Mouse (Mus musculus): Measurements from ENCODE around the gene Cox4i2. TPM values are rescaled to one million over a fixed set of nuclear protein-coding genes. Genes with fewer than 3 reads are reported as not detected.
A peak's percentile ranks its signal among the peaks of the same experiment; 100 is the strongest.

Gene Cox4i2
- polyA plus RNA-seq, 2 experiments = 23.7 to 33.6 TPM

GRCm38 (mm10) chr2:152734501-152734900, 19.5 kb upstream of the Cox4i2 start:
- WGBS = 9% methylated on average over 10 of the region's 10 CpGs
- Histone ChIP-seq H3K9ac (ENCODE audit: low read depth, low read length, severe bottlenecking) (peak overlapping the region; percentile 28; the same call in 1 of the 2 replicates), H3K4me2 (replicated peaks; ENCODE audit: low read depth, low read length, severe bottlenecking) (peak overlapping the region; percentile 91), H3K36me3 (ENCODE audit: control insufficient read depth, insufficient read depth, low read length) (peaks cover 11% of the 10 kb centered on the region; the same call in 1 of the 2 replicates), H3K27me3 (ENCODE audit: control insufficient read depth, insufficient read depth, low read length) (no peaks in the 10 kb centered on the region), H3K4me3 (replicated peaks; ENCODE audit: low read length) (peak overlapping the region; percentile 88), H3K4me1 (ENCODE audit: control insufficient read depth, insufficient read depth, low read length) (peaks cover 22% of the 10 kb centered on the region), H3K9me3 (ENCODE audit: control insufficient read depth, low read length) (no peaks in the 10 kb centered on the region), H3K27ac (replicated peaks; ENCODE audit: low read depth, low read length) (peak overlapping the region; percentile 93)
- ATAC-seq (ENCODE audit: low FRiP score, low read depth) (no peak), DNase-seq (ENCODE audit: low spot score) (no peak)
- no peak for TF ChIP-seq POLR2A (IDR thresholded peaks at IDR 0.05; ENCODE audit: borderline replicate concordance, extremely low read depth, insufficient read depth, insufficient read length)

- Histone ChIP-seq H3K9ac (ENCODE audit: low read depth, low read length, severe bottlenecking) (peak overlapping the region; percentile 92; the same call in 1 of the 2 replicates), H3K27ac (replicated peaks; ENCODE audit: low read depth, low read length) (peak overlapping the region; percentile 93), H3K9me3 (ENCODE audit: control insufficient read depth, low read length) (no peaks in the 10 kb centered on the region), H3K4me2 (replicated peaks; ENCODE audit: low read depth, low read length, severe bottlenecking) (peak overlapping the region; percentile 91), H3K4me1 (ENCODE audit: control insufficient read depth, insufficient read depth, low read length) (peaks cover 22% of the 10 kb centered on the region), H3K4me3 (replicated peaks; ENCODE audit: low read length) (peak overlapping the region; percentile 88), H3K36me3 (ENCODE audit: control insufficient read depth, insufficient read depth, low read length) (peaks cover 11% of the 10 kb centered on the region; the same call in 1 of the 2 replicates), H3K27me3 (ENCODE audit: control insufficient read depth, insufficient read depth, low read length) (no peaks in the 10 kb centered on the region)
- peak; percentile 98 for DNase-seq (ENCODE audit: low spot score)
- TF ChIP-seq POLR2A (IDR thresholded peaks at IDR 0.05; ENCODE audit: borderline replicate concordance, extremely low read depth, insufficient read depth, insufficient read length) = no peak
- 4% methylated on average over 28 of the region's 28 CpGs for WGBS
- peak; percentile 81 for ATAC-seq (ENCODE audit: low FRiP score, low read depth)
These were observed 19.0 kb upstream of the Cox4i2 start for GRCm38 (mm10) chr2:152734984-152735383.

DNA sequence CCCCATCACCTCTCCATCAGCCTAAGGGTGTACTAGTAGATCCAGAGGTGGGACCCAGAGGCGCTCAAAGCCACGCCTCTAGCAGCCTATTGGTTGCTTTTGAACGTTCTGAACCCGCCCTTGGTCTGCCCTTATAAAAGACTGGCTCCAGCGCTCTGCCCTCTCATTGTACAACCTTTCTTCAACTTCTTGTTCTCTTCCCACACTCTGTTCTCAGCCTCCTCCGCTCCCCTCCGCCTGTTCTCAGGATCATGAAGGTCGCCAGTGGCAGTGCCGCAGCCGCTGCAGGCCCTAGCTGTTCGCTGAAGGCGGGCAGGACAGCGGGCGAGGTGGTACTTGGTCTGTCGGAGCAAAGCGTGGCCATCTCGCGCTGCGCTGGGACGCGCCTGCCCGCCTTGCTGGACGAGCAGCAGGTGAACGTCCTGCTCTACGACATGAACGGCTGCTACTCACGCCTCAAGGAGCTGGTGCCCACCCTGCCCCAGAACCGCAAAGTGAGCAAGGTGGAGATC, 17.8 kb upstream of the Cox4i2 start, which contains the start of gene Id1:
Id1 (plus strand) TSS at position 162 of the 512 bp plus-strand sequence.
- H3K4me1 ChIP-seq (ENCODE audit: control insufficient read depth, insufficient read depth, low read length) = peaks cover 27% of the 10 kb centered on the region
- 1% methylated on average over 28 of the region's 28 CpGs for WGBS

DNA sequence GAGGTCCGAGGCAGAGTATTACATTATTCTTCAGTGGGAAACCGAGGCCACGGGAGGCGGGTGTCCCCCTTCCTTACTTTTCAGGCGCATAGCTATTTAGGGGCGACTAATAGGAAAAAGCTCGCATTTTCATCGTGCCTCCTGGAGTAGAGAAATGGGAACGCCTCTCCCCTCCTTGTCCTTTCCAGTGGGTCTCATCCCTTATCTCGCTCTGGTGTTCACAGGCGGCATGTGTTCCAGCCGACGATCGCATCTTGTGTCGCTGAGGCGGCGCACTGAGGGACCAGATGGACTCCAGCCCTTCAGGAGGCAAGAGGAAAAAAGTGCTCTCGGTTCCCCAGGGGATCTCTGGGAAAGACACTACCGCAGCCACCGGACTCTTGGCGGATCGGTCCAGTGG, 17.2 kb upstream of the Cox4i2 start:
- H3K36me3 ChIP-seq (ENCODE audit: control insufficient read depth, insufficient read depth, low read length) = peaks cover 11% of the 10 kb centered on the region; the same call in 1 of the 2 replicates
- H3K27me3 ChIP-seq (ENCODE audit: control insufficient read depth, insufficient read depth, low read length) = no peaks in the 10 kb centered on the region
- H3K27ac ChIP-seq (replicated peaks; ENCODE audit: low read depth, low read length) = peak overlapping the region; percentile 93
- TF ChIP-seq POLR2A (IDR thresholded peaks at IDR 0.05; ENCODE audit: borderline replicate concordance, extremely low read depth, insufficient read depth, insufficient read length) = no peak
- peak overlapping the region; percentile 92 for H3K9ac ChIP-seq (ENCODE audit: low read depth, low read length, severe bottlenecking)
- WGBS = 0% methylated on average over 22 of the region's 22 CpGs
- no peaks in the 10 kb centered on the region for H3K9me3 ChIP-seq (ENCODE audit: control insufficient read depth, low read length)
- DNase-seq (ENCODE audit: low spot score) = peak; percentile 16
- H3K4me2 ChIP-seq (replicated peaks; ENCODE audit: low read depth, low read length, severe bottlenecking) = peak overlapping the region; percentile 91
- ATAC-seq (ENCODE audit: low FRiP score, low read depth) = no peak
- peaks cover 33% of the 10 kb centered on the region for H3K4me1 ChIP-seq (ENCODE audit: control insufficient read depth, insufficient read depth, low read length)
- peak overlapping the region; percentile 88 for H3K4me3 ChIP-seq (replicated peaks; ENCODE audit: low read length)

More for the DNA sequence above, 17.8 kb upstream of the Cox4i2 start, which contains the start of gene Id1:
- ATAC-seq (ENCODE audit: low FRiP score, low read depth) (peak; percentile 77), DNase-seq (ENCODE audit: low spot score) (peak; percentile 99)
- TF ChIP-seq POLR2A (IDR thresholded peaks at IDR 0.05; ENCODE audit: borderline replicate concordance, extremely low read depth, insufficient read depth, insufficient read length) = peak; percentile 99; the same call in 1 of the 2 replicates
- H3K27ac ChIP-seq (replicated peaks; ENCODE audit: low read depth, low read length) = peak within 1 kb of the TSS; percentile 93
- H3K36me3 ChIP-seq (ENCODE audit: control insufficient read depth, insufficient read depth, low read length) = peaks cover 11% of the 10 kb centered on the region; the same call in 1 of the 2 replicates
- no peaks in the 10 kb centered on the region for H3K27me3 ChIP-seq (ENCODE audit: control insufficient read depth, insufficient read depth, low read length)
- peak within 1 kb of the TSS; percentile 91 for H3K4me2 ChIP-seq (replicated peaks; ENCODE audit: low read depth, low read length, severe bottlenecking)
- H3K4me3 ChIP-seq (replicated peaks; ENCODE audit: low read length) = peak within 1 kb of the TSS; percentile 88
- H3K9me3 ChIP-seq (ENCODE audit: control insufficient read depth, low read length) = no peaks in the 10 kb centered on the region
- peak within 1 kb of the TSS; percentile 92 for H3K9ac ChIP-seq (ENCODE audit: low read depth, low read length, severe bottlenecking)

GRCm38 (mm10) chr2:152737306-152738221, 16.4 kb upstream of the Cox4i2 start:
- TF ChIP-seq POLR2A (IDR thresholded peaks at IDR 0.05; ENCODE audit: borderline replicate concordance, extremely low read depth, insufficient read depth, insufficient read length) = peak; percentile 10; the same call in 1 of the 2 replicates
- peak overlapping the region; percentile 92 for H3K9ac ChIP-seq (ENCODE audit: low read depth, low read length, severe bottlenecking)
- WGBS = 3% methylated on average over 10 of the region's 10 CpGs
- H3K4me2 ChIP-seq (replicated peaks; ENCODE audit: low read depth, low read length, severe bottlenecking) = peak overlapping the region; percentile 91
- peaks cover 41% of the 10 kb centered on the region for H3K4me1 ChIP-seq (ENCODE audit: control insufficient read depth, insufficient read depth, low read length)
- H3K36me3 ChIP-seq (ENCODE audit: control insufficient read depth, insufficient read depth, low read length) = peaks cover 11% of the 10 kb centered on the region; the same call in 1 of the 2 replicates
- no peaks in the 10 kb centered on the region for H3K27me3 ChIP-seq (ENCODE audit: control insufficient read depth, insufficient read depth, low read length)
- peak overlapping the region; percentile 88 for H3K4me3 ChIP-seq (replicated peaks; ENCODE audit: low read length)
- H3K27ac ChIP-seq (replicated peaks; ENCODE audit: low read depth, low read length) = peak overlapping the region; percentile 93
- no peak for ATAC-seq (ENCODE audit: low FRiP score, low read depth)
- DNase-seq (ENCODE audit: low spot score) = peak; percentile 17
- no peaks in the 10 kb centered on the region for H3K9me3 ChIP-seq (ENCODE audit: control insufficient read depth, low read length)
